Mouse (Mus musculus): ENCODE data around the gene Sec24d. TPM values are rescaled to one million over a fixed set of nuclear protein-coding genes. Genes with fewer than 3 reads are reported as not detected.

Sec24d gene
- polyA plus RNA-seq, 1 experiment from 2014 or later = 66.1 TPM

DNA sequence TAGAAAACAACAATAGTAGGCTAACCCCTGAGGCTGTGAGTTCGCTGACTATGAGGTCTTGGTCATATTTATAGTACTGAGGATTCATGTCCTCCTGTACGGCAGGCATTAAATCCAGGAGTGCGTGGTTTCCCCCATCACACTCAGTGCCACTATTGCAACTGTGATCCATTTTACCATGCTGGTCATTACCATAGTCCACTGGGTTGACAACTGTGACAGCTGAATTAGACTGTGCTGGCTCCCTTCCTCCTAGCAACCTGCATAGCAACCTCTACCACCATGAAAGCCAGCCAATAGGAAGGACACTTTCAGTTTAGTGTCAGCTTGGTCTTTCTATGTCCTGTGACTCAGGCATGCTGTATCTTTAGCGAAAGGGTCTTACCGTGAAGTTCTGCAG lies 17.0 kb downstream of the Sec24d start:
- H3K27me3 ChIP-seq (ENCODE audit: control insufficient read depth, insufficient read depth, low read length) = no peaks in the 10 kb centered on the region
- H3K36me3 ChIP-seq (ENCODE audit: control insufficient read depth, insufficient read depth, low read length) = peaks cover 22% of the 10 kb centered on the region
- H3K4me3 ChIP-seq (ENCODE audit: low read depth, low read length) = no peak overlapping the region
- no peak overlapping the region for H3K4me2 ChIP-seq
- H3K27ac ChIP-seq (ENCODE audit: low read depth, low read length) = no peak overlapping the region
- H3K9me3 ChIP-seq (replicated peaks; ENCODE audit: control insufficient read depth, low read length) = no peaks in the 10 kb centered on the region
- no peak overlapping the region for H3K9ac ChIP-seq (ENCODE audit: low read depth, low read length)
- WGBS (ENCODE audit: insufficient replicate concordance) = 93% methylated on average over 5 of the region's 5 CpGs
- H3K4me1 ChIP-seq (ENCODE audit: control insufficient read depth, insufficient read depth, low read length) = 0 out of 2 replicates have a peak, but pooled peaks cover 4% of the 10 kb centered on the region
- ATAC-seq (replicated peaks; ENCODE audit: insufficient number of reproducible peaks, low FRiP score, low TSS enrichment) = no peak

DNA sequence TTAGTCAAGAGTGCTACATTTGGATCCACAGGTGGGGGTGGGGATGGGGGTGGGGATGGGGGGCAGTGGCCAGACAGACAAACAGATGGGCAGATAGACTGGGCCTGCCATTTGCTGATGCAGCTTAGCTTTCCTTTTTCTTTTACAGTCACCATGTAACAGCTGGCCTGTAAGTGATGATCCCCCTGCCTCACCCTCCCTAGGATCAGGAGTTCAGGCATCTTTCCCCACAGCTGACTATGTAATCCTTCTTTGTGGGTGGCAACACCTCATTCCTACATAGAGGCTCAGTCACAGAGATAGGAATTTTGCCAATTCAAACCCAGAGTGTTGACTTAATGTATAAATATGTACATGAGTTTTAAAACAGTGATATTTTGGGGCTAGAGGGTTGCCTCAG lies 18.4 kb downstream of the Sec24d start:
- ATAC-seq (replicated peaks; ENCODE audit: insufficient number of reproducible peaks, low FRiP score, low TSS enrichment) = no peak
- Histone ChIP-seq H3K4me3 (ENCODE audit: low read depth, low read length) (no peak overlapping the region), H3K27me3 (ENCODE audit: control insufficient read depth, insufficient read depth, low read length) (no peaks in the 10 kb centered on the region), H3K9me3 (replicated peaks; ENCODE audit: control insufficient read depth, low read length) (no peaks in the 10 kb centered on the region), H3K36me3 (ENCODE audit: control insufficient read depth, insufficient read depth, low read length) (peaks cover 13% of the 10 kb centered on the region; the same call in 1 of the 2 replicates), H3K4me2 (no peak overlapping the region), H3K9ac (ENCODE audit: low read depth, low read length) (no peak overlapping the region), H3K4me1 (ENCODE audit: control insufficient read depth, insufficient read depth, low read length) (0 out of 2 replicates have a peak, but pooled peaks cover 5% of the 10 kb centered on the region), H3K27ac (ENCODE audit: low read depth, low read length) (no peak overlapping the region)

DNA sequence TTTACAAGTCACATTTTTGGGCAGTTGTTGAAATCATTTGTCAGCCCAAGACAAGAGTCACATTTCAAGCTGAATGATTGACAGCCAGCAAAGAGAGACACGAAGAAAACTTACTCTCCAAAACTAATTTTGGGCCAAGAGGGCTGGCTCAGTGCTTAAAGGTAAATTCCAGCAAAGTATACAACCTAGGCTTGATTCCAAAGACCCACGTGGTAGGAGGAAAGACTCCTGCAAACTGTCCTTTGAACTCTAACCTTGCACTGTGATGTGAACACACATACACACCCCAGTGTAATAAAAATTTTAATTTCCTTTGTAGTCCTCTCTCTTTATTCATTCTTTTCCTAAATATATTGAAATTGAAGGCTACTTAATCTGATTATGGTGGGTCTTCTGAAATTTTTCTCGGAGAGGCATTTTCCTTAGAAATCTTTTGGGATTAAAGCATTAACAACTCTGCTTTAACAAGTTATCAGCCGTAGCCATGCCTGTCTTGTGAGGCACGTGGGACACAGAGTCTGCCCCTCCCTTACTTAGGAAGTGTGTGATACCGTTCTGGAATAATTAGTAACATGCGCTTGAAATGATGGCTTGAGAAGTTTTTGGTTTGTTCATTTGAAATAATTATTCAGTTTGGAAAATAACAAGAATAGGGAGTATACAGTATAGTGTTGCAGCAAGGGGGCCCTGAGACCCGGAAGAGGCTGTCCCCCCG lies 21.8 kb downstream of the Sec24d start:
- H3K27me3 ChIP-seq (ENCODE audit: control insufficient read depth, insufficient read depth, low read length) = no peaks in the 10 kb centered on the region
- H3K9ac ChIP-seq (ENCODE audit: low read depth, low read length) = no peak overlapping the region
- H3K36me3 ChIP-seq (ENCODE audit: control insufficient read depth, insufficient read depth, low read length) = peaks cover 13% of the 10 kb centered on the region
- 38% methylated on average over 9 of the region's 9 CpGs for WGBS (ENCODE audit: insufficient replicate concordance)
- 0 out of 2 replicates have a peak, but pooled peaks cover 2% of the 10 kb centered on the region for H3K4me1 ChIP-seq (ENCODE audit: control insufficient read depth, insufficient read depth, low read length)
- no peaks in the 10 kb centered on the region for H3K9me3 ChIP-seq (replicated peaks; ENCODE audit: control insufficient read depth, low read length)
- no peak for ATAC-seq (replicated peaks; ENCODE audit: insufficient number of reproducible peaks, low FRiP score, low TSS enrichment)
- H3K27ac ChIP-seq (ENCODE audit: low read depth, low read length) = no peak overlapping the region
- H3K4me3 ChIP-seq (ENCODE audit: low read depth, low read length) = no peak overlapping the region
- no peak overlapping the region for H3K4me2 ChIP-seq

DNA sequence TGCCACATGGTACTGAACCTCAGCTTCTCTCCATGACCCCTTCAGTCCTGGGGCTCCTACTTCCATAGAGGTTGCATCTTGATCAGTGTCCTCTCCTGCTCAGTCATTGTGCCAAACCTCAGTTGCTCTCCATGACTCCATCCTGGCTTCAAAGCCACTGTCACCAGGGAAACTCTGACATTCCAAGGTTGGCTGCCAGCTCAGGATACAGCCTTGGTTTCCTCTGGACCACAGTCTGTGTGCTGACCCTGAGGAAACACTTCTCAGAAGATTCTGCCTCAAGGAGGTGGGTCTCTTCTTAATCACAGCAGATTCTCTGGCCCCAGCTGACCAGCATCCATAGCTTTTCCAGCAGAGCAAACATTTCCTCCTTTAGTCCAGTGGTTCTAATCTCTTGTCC lies 24.4 kb downstream of the Sec24d start:
- Histone ChIP-seq H3K36me3 (ENCODE audit: control insufficient read depth, insufficient read depth, low read length) (peaks cover 15% of the 10 kb centered on the region), H3K4me2 (no peak overlapping the region), H3K9me3 (replicated peaks; ENCODE audit: control insufficient read depth, low read length) (no peaks in the 10 kb centered on the region), H3K4me1 (ENCODE audit: control insufficient read depth, insufficient read depth, low read length) (peaks cover 5% of the 10 kb centered on the region), H3K4me3 (ENCODE audit: low read depth, low read length) (no peak overlapping the region), H3K27me3 (ENCODE audit: control insufficient read depth, insufficient read depth, low read length) (no peaks in the 10 kb centered on the region), H3K27ac (ENCODE audit: low read depth, low read length) (no peak overlapping the region), H3K9ac (ENCODE audit: low read depth, low read length) (no peak overlapping the region)
- no peak for ATAC-seq (replicated peaks; ENCODE audit: insufficient number of reproducible peaks, low FRiP score, low TSS enrichment)

DNA sequence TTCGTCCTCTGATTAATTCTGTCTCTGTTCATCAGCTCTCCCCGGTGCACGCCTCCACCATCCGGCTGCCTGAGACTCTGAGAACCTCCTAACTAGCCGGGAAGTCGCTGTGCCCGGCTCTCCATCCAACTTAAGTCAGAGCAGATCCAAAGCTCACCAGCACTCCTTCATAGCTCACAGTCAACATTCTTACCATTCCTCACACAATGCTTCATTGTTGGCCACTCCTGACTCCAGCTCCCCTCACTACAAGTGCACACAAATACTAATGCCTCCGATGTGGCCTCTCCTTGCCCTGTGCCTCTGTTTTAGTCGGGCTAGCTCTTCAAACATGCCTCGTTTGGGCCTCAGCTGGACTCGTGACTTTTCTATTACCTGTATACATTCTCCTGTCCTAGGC lies 29.4 kb downstream of the Sec24d start:
- Histone ChIP-seq H3K27ac (ENCODE audit: low read depth, low read length) (peak overlapping the region; percentile 24), H3K9ac (ENCODE audit: low read depth, low read length) (no peak overlapping the region), H3K36me3 (ENCODE audit: control insufficient read depth, insufficient read depth, low read length) (peaks cover 27% of the 10 kb centered on the region), H3K27me3 (ENCODE audit: control insufficient read depth, insufficient read depth, low read length) (no peaks in the 10 kb centered on the region), H3K4me2 (no peak overlapping the region), H3K9me3 (replicated peaks; ENCODE audit: control insufficient read depth, low read length) (no peaks in the 10 kb centered on the region), H3K4me1 (ENCODE audit: control insufficient read depth, insufficient read depth, low read length) (peaks cover 5% of the 10 kb centered on the region), H3K4me3 (ENCODE audit: low read depth, low read length) (no peak overlapping the region)
- no peak for ATAC-seq (replicated peaks; ENCODE audit: insufficient number of reproducible peaks, low FRiP score, low TSS enrichment)
- WGBS (ENCODE audit: insufficient replicate concordance) = 53% methylated on average over 11 of the region's 11 CpGs

- no peak overlapping the region for H3K27ac ChIP-seq (ENCODE audit: low read depth, low read length)
- WGBS (ENCODE audit: insufficient replicate concordance) = 87% methylated on average over 9 of the region's 9 CpGs
- peaks cover 39% of the 10 kb centered on the region for H3K36me3 ChIP-seq (ENCODE audit: control insufficient read depth, insufficient read depth, low read length)
- no peaks in the 10 kb centered on the region for H3K27me3 ChIP-seq (ENCODE audit: control insufficient read depth, insufficient read depth, low read length)
- H3K4me2 ChIP-seq = no peak overlapping the region
- no peak overlapping the region for H3K4me3 ChIP-seq (ENCODE audit: low read depth, low read length)
- peaks cover 5% of the 10 kb centered on the region for H3K4me1 ChIP-seq (ENCODE audit: control insufficient read depth, insufficient read depth, low read length)
- H3K9me3 ChIP-seq (replicated peaks; ENCODE audit: control insufficient read depth, low read length) = no peaks in the 10 kb centered on the region
- H3K9ac ChIP-seq (ENCODE audit: low read depth, low read length) = no peak overlapping the region
- ATAC-seq (replicated peaks; ENCODE audit: insufficient number of reproducible peaks, low FRiP score, low TSS enrichment) = no peak
These were observed 31.0 kb downstream of the Sec24d start for GRCm38 (mm10) chr3:123298283-123298682.

DNA sequence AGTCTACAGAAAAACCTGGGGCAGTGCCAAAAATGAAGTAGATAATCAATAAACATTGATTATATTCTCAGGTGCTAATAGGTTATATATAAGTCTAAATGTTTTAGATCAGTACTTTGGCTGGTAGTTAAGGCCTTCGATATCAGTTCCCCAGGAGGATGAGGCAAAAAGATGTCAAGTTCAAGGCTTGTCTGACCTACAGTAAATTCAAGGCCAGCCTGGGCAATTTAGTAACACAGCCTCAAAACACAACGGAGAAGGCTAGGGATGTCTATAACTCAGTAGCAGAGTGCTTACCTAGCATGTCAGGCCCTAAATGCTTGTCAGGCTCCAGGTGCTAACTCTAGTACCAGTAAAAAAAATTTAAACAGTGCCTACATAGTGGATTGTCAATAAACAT lies 34.3 kb downstream of the Sec24d start:
- ATAC-seq (replicated peaks; ENCODE audit: insufficient number of reproducible peaks, low FRiP score, low TSS enrichment) = no peak

DNA sequence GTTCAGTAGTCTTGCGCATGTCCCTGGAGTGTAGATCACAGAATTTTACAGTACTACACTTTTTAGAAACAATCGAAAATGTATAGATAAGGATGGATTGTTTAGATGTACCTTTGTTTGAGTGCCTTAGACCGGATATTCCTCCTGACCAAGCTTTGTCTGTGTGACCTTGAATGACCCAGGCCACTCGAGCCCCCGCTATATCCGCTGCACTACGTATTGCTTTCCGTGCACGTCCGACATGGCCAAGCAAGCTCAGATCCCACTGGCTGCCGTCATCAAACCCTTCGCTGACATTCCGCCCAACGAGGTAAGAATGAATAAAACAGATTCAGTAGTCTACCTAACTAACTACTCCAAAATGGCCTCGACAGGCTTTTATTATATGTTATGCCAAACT lies 38.4 kb downstream of the Sec24d start:
- Histone ChIP-seq H3K9ac (ENCODE audit: low read depth, low read length) (no peak overlapping the region), H3K27me3 (ENCODE audit: control insufficient read depth, insufficient read depth, low read length) (no peaks in the 10 kb centered on the region), H3K4me3 (ENCODE audit: low read depth, low read length) (no peak overlapping the region), H3K4me1 (ENCODE audit: control insufficient read depth, insufficient read depth, low read length) (no peaks in the 10 kb centered on the region), H3K9me3 (replicated peaks; ENCODE audit: control insufficient read depth, low read length) (no peaks in the 10 kb centered on the region), H3K4me2 (no peak overlapping the region), H3K36me3 (ENCODE audit: control insufficient read depth, insufficient read depth, low read length) (peaks cover 22% of the 10 kb centered on the region), H3K27ac (ENCODE audit: low read depth, low read length) (no peak overlapping the region)
- 91% methylated on average over 15 of the region's 15 CpGs for WGBS (ENCODE audit: insufficient replicate concordance)
- no peak for ATAC-seq (replicated peaks; ENCODE audit: insufficient number of reproducible peaks, low FRiP score, low TSS enrichment)

More for the DNA sequence above, 34.3 kb downstream of the Sec24d start:
- Histone ChIP-seq H3K4me2 (no peak overlapping the region), H3K9me3 (replicated peaks; ENCODE audit: control insufficient read depth, low read length) (no peaks in the 10 kb centered on the region), H3K27ac (ENCODE audit: low read depth, low read length) (no peak overlapping the region), H3K36me3 (ENCODE audit: control insufficient read depth, insufficient read depth, low read length) (peaks cover 26% of the 10 kb centered on the region), H3K9ac (ENCODE audit: low read depth, low read length) (no peak overlapping the region), H3K4me1 (ENCODE audit: control insufficient read depth, insufficient read depth, low read length) (peaks cover 4% of the 10 kb centered on the region), H3K27me3 (ENCODE audit: control insufficient read depth, insufficient read depth, low read length) (no peaks in the 10 kb centered on the region), H3K4me3 (ENCODE audit: low read depth, low read length) (no peak overlapping the region)
- WGBS (ENCODE audit: insufficient replicate concordance) = 93% methylated on average over 2 of the region's 2 CpGs

DNA sequence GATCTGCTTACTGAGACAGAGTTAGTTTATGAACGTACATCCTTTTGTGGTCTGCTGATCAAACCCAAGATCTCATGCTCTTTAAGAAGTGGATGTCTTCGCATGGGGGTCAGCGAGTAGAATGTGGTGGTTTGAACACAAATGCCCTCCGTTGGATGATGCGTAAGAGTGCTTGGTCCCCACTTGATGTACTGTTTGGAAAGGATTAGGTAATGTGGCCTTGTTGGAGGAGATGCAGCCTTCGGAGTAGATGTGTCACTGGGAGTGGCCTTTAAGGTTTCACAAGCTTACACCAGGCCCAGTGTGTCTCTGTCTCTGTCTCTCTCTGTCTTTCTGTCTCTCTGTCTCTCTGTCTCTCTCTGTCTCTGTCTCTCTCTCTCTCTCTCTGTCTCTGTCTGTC lies 40.2 kb downstream of the Sec24d start:
- no peak overlapping the region for H3K4me2 ChIP-seq
- H3K9me3 ChIP-seq (replicated peaks; ENCODE audit: control insufficient read depth, low read length) = no peaks in the 10 kb centered on the region
- peaks cover 8% of the 10 kb centered on the region for H3K36me3 ChIP-seq (ENCODE audit: control insufficient read depth, insufficient read depth, low read length)
- ATAC-seq (replicated peaks; ENCODE audit: insufficient number of reproducible peaks, low FRiP score, low TSS enrichment) = no peak
- no peak overlapping the region for H3K27ac ChIP-seq (ENCODE audit: low read depth, low read length)
- 87% methylated on average over 6 of the region's 6 CpGs for WGBS (ENCODE audit: insufficient replicate concordance)
- no peak overlapping the region for H3K9ac ChIP-seq (ENCODE audit: low read depth, low read length)
- H3K27me3 ChIP-seq (ENCODE audit: control insufficient read depth, insufficient read depth, low read length) = no peaks in the 10 kb centered on the region
- no peaks in the 10 kb centered on the region for H3K4me1 ChIP-seq (ENCODE audit: control insufficient read depth, insufficient read depth, low read length)
- H3K4me3 ChIP-seq (ENCODE audit: low read depth, low read length) = no peak overlapping the region
